Mouse (Mus musculus) neural tube, embryonic 11.5 days (tissue): ENCODE measurements at regions not wholly inside any gene's neighbourhood (a gene's known extent, or its start where the extent isn't known, plus 50 kb on each side); places are given as distances from the start of the nearest gene placed in this dataset. TPM values are rescaled to one million over a fixed set of nuclear protein-coding genes. Genes with fewer than 3 reads are reported as not detected.

Experiments used
- ATAC-seq: fragments of 200-750 bp; cut with Nextera tagmentation; 2 replicates; pipeline ENCODE4 v1.8.0; 2017; ENCODE audit warnings: moderate number of reproducible peaks, mild to moderate bottlenecking, moderate TSS enrichment, moderate library complexity; ENCODE audit not compliant: insufficient read depth, low FRiP score, low TSS enrichment
- DNase-seq: peaks from one replicate; pipeline ENCODE4 v3.0.0-alpha.2; 2015; ENCODE audit warnings: low spot score
- H3K27ac ChIP-seq: fragments of 300-500 bp; sonication (generic); 2 replicates; pipeline ENCODE4 v1.5.1; 2014; ENCODE audit warnings: low read depth, mild to moderate bottlenecking, low read length
- H3K27me3 ChIP-seq: fragments of 300-500 bp; sonication (generic); 2 replicates; pipeline ENCODE4 v1.6.1; 2014; ENCODE audit warnings: mild to moderate bottlenecking, low read length, mixed read lengths; ENCODE audit not compliant: control insufficient read depth, insufficient read depth
- H3K36me3 ChIP-seq: fragments of 300-500 bp; sonication (generic); 2 replicates; pipeline ENCODE4 v1.6.1; 2014; ENCODE audit warnings: mild to moderate bottlenecking, low read length, moderate library complexity, mixed read lengths; ENCODE audit not compliant: control insufficient read depth, insufficient read depth
- H3K4me1 ChIP-seq: fragments of 300-500 bp; sonication (generic); 2 replicates; pipeline ENCODE4 v1.6.1; 2014; ENCODE audit warnings: low read length, mixed read lengths; ENCODE audit not compliant: control insufficient read depth, insufficient read depth
- H3K4me2 ChIP-seq: fragments of 300-500 bp; sonication (generic); 2 replicates; pipeline ENCODE4 v1.6.1; 2014; ENCODE audit warnings: low read depth, mild to moderate bottlenecking, moderate library complexity
- H3K4me3 ChIP-seq: fragments of 300-500 bp; sonication (generic); 2 replicates; pipeline ENCODE4 v1.5.1; 2014; ENCODE audit warnings: low read depth, low read length
- H3K9ac ChIP-seq: fragments of 300-500 bp; sonication (generic); 2 replicates; pipeline ENCODE4 v1.6.1; 2014; ENCODE audit warnings: mild to moderate bottlenecking, low read length
- H3K9me3 ChIP-seq: fragments of 300-500 bp; sonication (generic); 2 replicates; pipeline ENCODE4 v1.6.1; 2016; ENCODE audit warnings: low read length; ENCODE audit not compliant: control insufficient read depth
- WGBS: fragments of 180-500 bp; shearing (Covaris S2); extraction: QIAGEN DNeasy Blood & Tissue Kit; methylation state at CpG from one replicate; pipeline ENCODE4 v1.1.7; 2014; 5-methylcytosine and 5-hydroxymethylcytosine counted together
- microRNA-seq: library from miRNA; unstranded; fragments of <30 nt; microRNA quantifications from one replicate; pipeline ENCODE4, GENCODE M21; 2016

DNA sequence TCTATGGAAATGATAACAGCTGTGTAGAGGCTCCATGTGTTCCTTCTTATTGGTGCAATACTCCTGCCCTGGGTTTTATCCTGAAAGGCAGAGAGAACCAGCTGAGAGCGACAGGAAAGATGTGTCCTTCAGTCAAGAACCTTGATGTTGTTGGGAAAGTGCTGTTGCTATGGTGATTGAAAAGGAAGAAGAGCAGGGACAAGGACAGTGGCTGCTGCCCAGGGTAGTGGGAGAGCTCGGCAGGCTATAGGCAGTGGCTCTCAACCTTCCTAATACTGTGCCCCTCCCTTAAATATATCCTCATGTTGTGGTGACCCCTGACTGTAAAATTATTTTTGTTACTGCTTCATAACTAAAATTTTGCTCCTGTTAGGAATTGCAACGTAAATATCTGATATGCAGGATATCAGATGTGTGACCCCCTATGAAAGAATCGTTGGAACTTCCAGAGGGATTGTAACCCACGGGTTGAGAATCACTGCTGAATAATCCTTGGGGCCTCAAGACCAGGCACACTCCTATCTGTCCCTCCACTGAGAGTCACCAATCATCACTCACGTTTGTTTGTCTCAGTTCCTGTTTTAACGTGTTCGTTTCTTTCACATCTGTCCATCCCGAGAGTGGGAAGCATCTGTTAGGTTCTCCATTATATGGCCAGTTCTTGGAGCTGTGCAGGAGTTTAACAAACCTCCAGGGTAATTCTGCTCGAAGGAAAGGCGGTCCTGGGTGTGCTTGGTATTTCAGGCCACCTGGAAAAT is 68.9 kb upstream of the Smim23 start:
- Histone ChIP-seq H3K36me3 (no peaks in the 10 kb centered on the region), H3K4me3 (no peak overlapping the region), H3K27me3 (no peaks in the 10 kb centered on the region), H3K9ac (no peak overlapping the region), H3K4me2 (no peak overlapping the region), H3K27ac (no peak overlapping the region), H3K4me1 (no peaks in the 10 kb centered on the region), H3K9me3 (no peaks in the 10 kb centered on the region)
- 65% methylated on average over 11 of the region's 11 CpGs for WGBS
- ATAC-seq: no peak
- no peak for DNase-seq

DNA sequence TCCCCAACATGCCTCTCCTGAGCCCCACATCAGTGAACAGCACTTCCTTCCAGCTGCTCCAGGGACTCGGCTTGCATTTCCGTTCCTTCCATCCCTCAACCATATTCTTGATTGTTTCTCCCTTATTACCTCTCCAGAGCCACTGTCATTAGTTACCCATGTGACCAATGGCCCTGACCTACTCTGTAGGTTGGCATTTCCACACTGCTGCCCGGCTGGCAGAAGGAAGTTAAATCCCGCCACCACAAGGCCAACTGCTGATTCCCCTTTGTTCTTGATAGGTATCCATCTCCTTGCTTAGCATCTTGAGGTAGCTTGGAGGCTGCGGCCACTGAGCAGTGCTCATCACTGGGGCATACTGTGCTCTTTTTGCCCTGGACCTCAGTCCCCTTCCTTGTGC is 68.1 kb upstream of the Smim23 start:
- H3K27ac ChIP-seq: no peak overlapping the region
- no peaks in the 10 kb centered on the region for H3K9me3 ChIP-seq
- ATAC-seq (no peak), DNase-seq (no peak)
- H3K27me3 ChIP-seq: no peaks in the 10 kb centered on the region
- no peak overlapping the region for H3K4me2 ChIP-seq
- 92% methylated on average over 5 of the region's 5 CpGs for WGBS
- H3K9ac ChIP-seq: no peak overlapping the region
- H3K4me1 ChIP-seq: no peaks in the 10 kb centered on the region
- no peak overlapping the region for H3K4me3 ChIP-seq
- H3K36me3 ChIP-seq: no peaks in the 10 kb centered on the region

DNA sequence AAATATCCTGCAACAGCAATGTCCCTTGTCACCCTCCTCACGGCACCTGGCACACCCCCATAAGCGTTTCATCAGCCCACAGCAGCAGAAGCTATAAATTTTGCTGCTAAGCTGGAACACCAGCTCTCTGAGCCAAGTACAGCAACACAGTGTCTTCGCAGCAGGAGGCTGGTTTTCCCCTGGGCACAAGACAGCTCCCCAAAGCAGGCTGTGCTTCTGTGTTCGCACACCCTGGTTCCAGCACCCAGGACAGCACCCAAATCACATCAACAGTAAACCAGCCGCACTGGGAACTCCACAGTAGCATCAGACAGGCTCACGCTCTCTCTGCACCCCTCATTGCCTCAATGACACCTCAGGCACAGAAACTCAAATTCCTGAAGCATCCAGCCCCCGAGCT is 64.8 kb upstream of the Smim23 start:
- no peaks in the 10 kb centered on the region for H3K4me1 ChIP-seq
- no peak for DNase-seq
- no peak overlapping the region for H3K27ac ChIP-seq
- H3K9ac ChIP-seq: no peak overlapping the region
- H3K4me3 ChIP-seq: no peak overlapping the region
- WGBS: 29% methylated on average over 7 of the region's 7 CpGs
- H3K36me3 ChIP-seq: no peaks in the 10 kb centered on the region
- no peaks in the 10 kb centered on the region for H3K27me3 ChIP-seq
- no peak for ATAC-seq
- no peak overlapping the region for H3K4me2 ChIP-seq
- no peaks in the 10 kb centered on the region for H3K9me3 ChIP-seq

DNA sequence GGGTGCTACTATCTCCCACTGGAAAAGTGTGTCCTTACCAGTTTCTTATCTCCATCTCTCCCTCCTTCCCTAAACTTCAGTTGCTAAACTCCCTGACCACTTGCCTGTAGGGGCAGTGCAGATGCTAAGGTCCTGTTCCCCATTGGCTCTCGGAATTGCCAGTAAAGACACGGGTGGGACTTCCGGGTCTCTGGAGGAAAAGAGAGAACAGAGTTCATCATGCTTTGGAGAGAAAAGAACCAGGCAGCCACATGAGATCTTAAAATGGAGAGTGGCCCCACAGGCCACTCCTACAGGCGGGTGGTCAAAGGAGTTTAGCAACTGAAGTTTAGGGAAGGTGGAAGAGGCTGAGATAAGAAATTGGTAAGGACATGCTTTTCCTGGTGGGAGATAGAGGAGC is 60.3 kb upstream of the Smim23 start:
- no peak overlapping the region for H3K4me3 ChIP-seq
- ATAC-seq (no peak), DNase-seq (no peak)
- no peaks in the 10 kb centered on the region for H3K9me3 ChIP-seq
- H3K27me3 ChIP-seq: no peaks in the 10 kb centered on the region
- no peaks in the 10 kb centered on the region for H3K36me3 ChIP-seq
- H3K9ac ChIP-seq: no peak overlapping the region
- no peak overlapping the region for H3K27ac ChIP-seq
- WGBS: 73% methylated on average over 4 of the region's 4 CpGs
- H3K4me2 ChIP-seq: no peak overlapping the region
- no peaks in the 10 kb centered on the region for H3K4me1 ChIP-seq

DNA sequence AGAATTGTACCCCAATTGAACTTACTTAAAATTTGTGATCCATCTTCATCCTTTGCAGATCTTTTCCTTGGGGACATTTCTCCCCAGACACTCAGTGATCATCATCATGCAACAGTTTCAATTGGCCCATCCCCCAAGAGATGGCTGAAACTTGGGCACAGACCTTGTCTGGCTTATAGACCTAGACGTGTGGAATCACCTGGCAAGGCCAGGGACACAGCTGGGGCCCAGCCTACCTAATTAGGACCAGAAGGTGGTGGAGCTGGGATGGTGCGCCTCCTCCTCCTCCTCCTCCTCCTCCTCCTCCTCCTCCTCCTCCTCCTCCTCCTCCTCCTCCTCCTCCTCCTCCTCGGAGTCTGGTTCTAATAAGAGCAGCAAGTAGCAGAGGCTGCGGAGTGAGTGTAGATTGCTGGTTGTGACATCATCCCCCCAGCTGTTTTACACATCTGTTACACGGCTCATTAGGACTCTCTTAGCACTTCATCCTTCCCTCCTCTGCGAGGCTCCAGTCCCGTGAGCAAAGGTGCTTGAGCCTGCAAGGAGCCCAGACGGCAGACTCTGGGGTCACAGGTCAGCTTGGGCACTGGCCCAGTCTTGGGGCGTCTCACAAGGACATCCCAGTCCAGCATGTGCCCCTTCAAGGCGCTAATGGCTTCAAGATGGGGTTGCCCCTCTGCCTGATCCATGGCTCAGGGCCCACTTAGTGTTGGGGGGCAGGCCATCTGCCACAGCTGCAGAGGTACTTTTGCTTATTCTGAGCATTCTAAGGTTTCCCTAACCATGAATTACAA is 58.9 kb upstream of the Smim23 start:
- no peaks in the 10 kb centered on the region for H3K9me3 ChIP-seq
- no peak overlapping the region for H3K27ac ChIP-seq
- H3K4me1 ChIP-seq: no peaks in the 10 kb centered on the region
- no peak overlapping the region for H3K4me3 ChIP-seq
- 40% methylated on average over 9 of the region's 10 CpGs for WGBS
- DNase-seq: no peak
- no peak for ATAC-seq
- no peaks in the 10 kb centered on the region for H3K36me3 ChIP-seq
- no peak overlapping the region for H3K4me2 ChIP-seq
- no peak overlapping the region for H3K9ac ChIP-seq
- no peaks in the 10 kb centered on the region for H3K27me3 ChIP-seq

DNA sequence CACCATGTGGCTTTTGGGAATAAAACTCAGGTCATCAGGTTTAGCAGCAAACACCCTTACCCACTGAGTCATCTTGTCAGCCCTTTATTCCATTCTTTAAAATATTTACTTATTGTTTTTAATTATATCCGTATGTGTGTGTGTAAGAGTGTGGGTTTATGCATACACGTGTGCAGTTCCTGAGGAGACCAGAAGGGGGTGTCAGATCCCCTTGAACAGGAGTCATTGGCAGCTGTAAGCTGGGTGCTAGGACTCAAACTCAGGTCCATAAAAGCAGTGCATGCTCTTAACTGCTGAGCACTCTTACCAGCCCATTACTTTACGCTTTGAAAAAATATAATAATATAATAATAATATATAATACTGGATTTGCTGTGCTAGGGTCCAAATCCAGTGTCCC is 54.6 kb upstream of the Smim23 start:
- Histone ChIP-seq H3K27me3 (no peaks in the 10 kb centered on the region), H3K9me3 (no peaks in the 10 kb centered on the region), H3K4me2 (no peak overlapping the region), H3K4me1 (no peaks in the 10 kb centered on the region), H3K27ac (no peak overlapping the region), H3K9ac (no peak overlapping the region), H3K36me3 (no peaks in the 10 kb centered on the region), H3K4me3 (no peak overlapping the region)
- ATAC-seq (no peak), DNase-seq (no peak)
- 94% methylated on average over 3 of the region's 3 CpGs for WGBS

Small RNA genes in the stretch of these regions (microRNA-seq; reads per million reads assigned to microRNA genes)
- gene Gm26052: not detected
